Mouse (Mus musculus): ENCODE measurements around the gene Scd4.

DNA sequence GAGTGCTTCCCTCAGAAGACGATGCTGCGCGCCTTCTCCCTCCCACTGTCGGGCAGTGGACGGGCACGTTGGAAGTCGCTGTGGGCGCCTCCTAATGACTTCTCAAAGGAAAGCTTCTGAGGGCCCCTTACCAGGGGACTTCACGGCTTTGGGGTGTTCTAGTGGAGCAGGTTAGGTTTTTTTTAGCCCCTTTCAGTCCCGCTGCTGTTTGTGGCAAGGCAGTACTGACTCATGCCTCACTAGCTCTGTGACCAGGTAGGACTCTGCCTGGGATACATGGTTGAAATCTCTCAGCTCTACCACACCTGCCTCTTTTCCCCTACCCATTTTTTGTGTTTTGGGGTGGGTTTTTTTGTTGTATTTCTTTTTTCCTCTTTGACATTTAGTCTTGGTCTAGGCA, 28.5 kb upstream of the Scd4 start:
- no peak for TF ChIP-seq CTCF (IDR thresholded peaks at IDR 0.05)
- TF ChIP-seq POLR2A (IDR thresholded peaks at IDR 0.05; ENCODE audit: insufficient read depth, low read depth, low read length) = no peak

All from heart, adult 2 months (tissue).